Mouse (Mus musculus) yolk sac, embryonic 10.5 days (tissue): ENCODE results near the gene Myt1l.

Experiments
- DNase-seq: peaks from one replicate; pipeline ENCODE4 v3.0.0-alpha.2; 2017; ENCODE audit warnings: low spot score

Myt1l gene

GRCm38 (mm10) chr12:29655673-29656072 lies 127.5 kb downstream of the Myt1l start:
- no peak for DNase-seq

GRCm38 (mm10) chr12:29657061-29657460 lies 128.9 kb downstream of the Myt1l start:
- no peak for DNase-seq

GRCm38 (mm10) chr12:29657870-29658269 lies 129.7 kb downstream of the Myt1l start:
- no peak for DNase-seq

- no peak for DNase-seq
Measured at GRCm38 (mm10) chr12:29671984-29672383, 143.8 kb downstream of the Myt1l start.

- peak; percentile 14 for DNase-seq
Measured at GRCm38 (mm10) chr12:29675594-29676362, 147.6 kb downstream of the Myt1l start.

GRCm38 (mm10) chr12:29682384-29682783 lies 154.2 kb downstream of the Myt1l start:
- no peak for DNase-seq

GRCm38 (mm10) chr12:29682946-29683345 lies 154.8 kb downstream of the Myt1l start:
- DNase-seq: no peak

- no peak for DNase-seq
Measured at GRCm38 (mm10) chr12:29686241-29686640, 158.1 kb downstream of the Myt1l start.

GRCm38 (mm10) chr12:29691566-29691965 lies 163.4 kb downstream of the Myt1l start:
- DNase-seq: no peak

GRCm38 (mm10) chr12:29695194-29695593 lies 167.0 kb downstream of the Myt1l start:
- no peak for DNase-seq

- no peak for DNase-seq
Measured at GRCm38 (mm10) chr12:29697526-29698500, 169.6 kb downstream of the Myt1l start.

- no peak for DNase-seq
Measured at GRCm38 (mm10) chr12:29698541-29698940, 170.4 kb downstream of the Myt1l start.

GRCm38 (mm10) chr12:29698976-29699375 lies 170.8 kb downstream of the Myt1l start:
- DNase-seq: no peak

- DNase-seq: no peak
Measured at GRCm38 (mm10) chr12:29699386-29699785, 171.2 kb downstream of the Myt1l start.

- DNase-seq: no peak
Measured at GRCm38 (mm10) chr12:29700026-29700425, 171.8 kb downstream of the Myt1l start.

GRCm38 (mm10) chr12:29701076-29701475 lies 172.9 kb downstream of the Myt1l start:
- no peak for DNase-seq

- no peak for DNase-seq
Measured at GRCm38 (mm10) chr12:29701731-29702316, 173.6 kb downstream of the Myt1l start.

GRCm38 (mm10) chr12:29702626-29703025 lies 174.4 kb downstream of the Myt1l start:
- DNase-seq: no peak

- no peak for DNase-seq
Measured at GRCm38 (mm10) chr12:29703541-29703940, 175.4 kb downstream of the Myt1l start.

GRCm38 (mm10) chr12:29707094-29707493 lies 178.9 kb downstream of the Myt1l start:
- no peak for DNase-seq

GRCm38 (mm10) chr12:29708166-29708565 lies 180.0 kb downstream of the Myt1l start:
- no peak for DNase-seq
